Mouse (Mus musculus) cortical plate, adult 2 months (tissue): Measurements from ENCODE around the gene Dand5.

Experiments used
- CTCF ChIP-seq: fragments of 200-500 bp; IDR thresholded peaks from 2 replicates; pipeline ENCODE4 v1.5.1; 2011; ENCODE audit warnings: mild to moderate bottlenecking, control low read depth, low read length; ENCODE audit not compliant: insufficient read depth; ENCODE audit errors: extremely low read depth
- POLR2A ChIP-seq: fragments of 200-500 bp; IDR thresholded peaks from 2 replicates; pipeline ENCODE4 v1.6.1; 2011; ENCODE audit warnings: mild to moderate bottlenecking, low read length, control low read depth; ENCODE audit not compliant: insufficient read depth; ENCODE audit errors: extremely low read depth

GRCm38 (mm10) chr8:84774473-84774911 lies 48.1 kb downstream of the Dand5 start:
- TF ChIP-seq CTCF = no peak
- no peak for TF ChIP-seq POLR2A
